ENCODE assay signal across 7 mouse cellular contexts in genomic region chr8:122617947-122618546, GRCm38 (mm10). TPM values are rescaled to one million over a fixed set of nuclear protein-coding genes. Genes with fewer than 3 reads are reported as not detected.
DNase-seq lines count a peak whose midpoint lies in the region; ATAC-seq and TF ChIP-seq lines count a peak whose summit lies in the region.

No protein-coding gene starts in this region.

- H3K9ac ChIP-seq in midbrain, embryonic 11.5 days (ENCODE audit: low read length): no peak overlapping the region

- no peak overlapping the region for H3K27ac ChIP-seq in midbrain, embryonic 11.5 days (ENCODE audit: low read depth, low read length)
- H3K27ac ChIP-seq in small intestine, adult 2 months (ENCODE audit: insufficient read depth, low read depth, low read length): no peak overlapping the region

- H3K27me3 ChIP-seq in midbrain, embryonic 11.5 days (ENCODE audit: control insufficient read depth, insufficient read depth, low read length): no peaks in the 10 kb centered on the region
- H3K27me3 ChIP-seq in small intestine, adult 2 months (ENCODE audit: control insufficient read depth, insufficient read depth, low read length): no peaks in the 10 kb centered on the region

- no peaks in the 10 kb centered on the region for H3K36me3 ChIP-seq in midbrain, embryonic 11.5 days (ENCODE audit: control insufficient read depth, insufficient read depth, low read length)
- H3K36me3 ChIP-seq in small intestine, adult 2 months (ENCODE audit: control insufficient read depth, insufficient read depth, low read length): peaks cover 2% of the 10 kb centered on the region

- no peaks in the 10 kb centered on the region; the same call in 1 of the 2 replicates for H3K4me1 ChIP-seq in midbrain, embryonic 11.5 days (ENCODE audit: control insufficient read depth, insufficient read depth, low read length)
- H3K4me1 ChIP-seq in small intestine, adult 2 months (ENCODE audit: control insufficient read depth, insufficient read depth, insufficient read length, low read length): peaks cover 3% of the 10 kb centered on the region; the same call in 1 of the 2 replicates

- DNase-seq in ZHBTc4 (ENCODE audit: low read depth, low spot score): peak; percentile 58
- DNase-seq in cerebellum, adult 9-10 months: peak; percentile 88
- DNase-seq in hindlimb bud, embryonic 11.5 days (ENCODE audit: extremely low spot score, low read depth, low spot score): peak; percentile 71
- peak; percentile 41 to 64 for DNase-seq in left cerebral cortex, postnatal 36 days (ENCODE audit: low spot score in 2 of 2)
- DNase-seq in midbrain, embryonic 11.5 days (ENCODE audit: low spot score, missing footprints): peak; percentile 98

- peak; percentile 53; the same call in 1 of the 2 replicates for ATAC-seq in frontal cortex, adult (ENCODE audit: low TSS enrichment)
- peak; percentile 45 for ATAC-seq in midbrain, embryonic 11.5 days (ENCODE audit: low FRiP score)

- H3K4me3 ChIP-seq in midbrain, embryonic 11.5 days (ENCODE audit: low read depth, low read length): no peak overlapping the region
- no peak overlapping the region for H3K4me3 ChIP-seq in small intestine, adult 2 months (ENCODE audit: low read depth, low read length)

- TF ChIP-seq POLR2A in small intestine, adult 2 months (IDR thresholded peaks at IDR 0.05; ENCODE audit: low read depth, low read length): no peak

- no peaks in the 10 kb centered on the region for H3K9me3 ChIP-seq in midbrain, embryonic 11.5 days (ENCODE audit: control insufficient read depth, low read length)

- WGBS in midbrain, embryonic 11.5 days: 38% methylated on average over 5 of the region's 7 CpGs
- WGBS in small intestine, adult 2 months: 34% methylated on average over 5 of the region's 7 CpGs

- TF ChIP-seq CTCF in small intestine, adult 2 months (IDR thresholded peaks at IDR 0.05; ENCODE audit: extremely low read depth, insufficient read length, insufficient replicate concordance, low read depth, low read length): peak; percentile 59; the same call in 1 of the 2 replicates

- no peak overlapping the region for H3K4me2 ChIP-seq in midbrain, embryonic 11.5 days

- intact Hi-C loops in left cerebral cortex, postnatal 36 days (cut with DNase I): loop anchor here (1.0 kb wide), 1 partner anchor 212 kb away; no protein-coding TSS in a partner anchor

RNA-seq across cellular contexts. Expression of gene Pabpn1l, which starts 4.5 kb away (rescaled TPM):
- total RNA-seq in left cerebral cortex, postnatal 36 days (2021): not detected
- polyA plus RNA-seq in midbrain, embryonic 11.5 days (2014; fragmentation: Nextera tagmentation; extraction: Ambion mirVana): not detected in 2 replicates
- not detected in 2 replicates for polyA plus RNA-seq in small intestine, adult 2 months (2012; rRNA removed)

RNA-seq across cellular contexts. Expression of gene Trappc2l, which starts 6.6 kb away (rescaled TPM):
- total RNA-seq in left cerebral cortex, postnatal 36 days (2021): 10 to 100 TPM; 78.7 to 84.5 TPM
- 43.0 and 43.7 TPM in 2 replicates for polyA plus RNA-seq in midbrain, embryonic 11.5 days (2014; fragmentation: Nextera tagmentation; extraction: Ambion mirVana)
- polyA plus RNA-seq in small intestine, adult 2 months (2012; rRNA removed): 59.9 and 161 TPM in 2 replicates

RNA-seq across cellular contexts. Expression of gene Galns, which starts 6.8 kb away (rescaled TPM):
- total RNA-seq in left cerebral cortex, postnatal 36 days (2021): 1 to 10 TPM; 8.8 to 9.2 TPM
- 6.0 and 6.4 TPM in 2 replicates for polyA plus RNA-seq in midbrain, embryonic 11.5 days (2014; fragmentation: Nextera tagmentation; extraction: Ambion mirVana)
- polyA plus RNA-seq in small intestine, adult 2 months (2012; rRNA removed): 9.7 and 20.4 TPM in 2 replicates

RNA-seq across cellular contexts. Expression of gene Aprt, which starts 41.3 kb away (rescaled TPM):
- 10 to 100 TPM; 54.5 to 62.3 TPM for total RNA-seq in left cerebral cortex, postnatal 36 days (2021)
- polyA plus RNA-seq in midbrain, embryonic 11.5 days (2014; fragmentation: Nextera tagmentation; extraction: Ambion mirVana): 176 and 195 TPM in 2 replicates
- 327 and 537 TPM in 2 replicates for polyA plus RNA-seq in small intestine, adult 2 months (2012; rRNA removed)

RNA-seq across cellular contexts. Expression of gene Cdt1, which starts 50.2 kb away (rescaled TPM):
- 1 to 10 TPM; 1.8 to 3.5 TPM for total RNA-seq in left cerebral cortex, postnatal 36 days (2021)
- 25.7 and 35.8 TPM in 2 replicates for polyA plus RNA-seq in midbrain, embryonic 11.5 days (2014; fragmentation: Nextera tagmentation; extraction: Ambion mirVana)
- polyA plus RNA-seq in small intestine, adult 2 months (2012; rRNA removed): 26.8 and 64.8 TPM in 2 replicates
